Mouse (Mus musculus) kidney, adult 8-10 months (tissue): ENCODE results near the gene Tmem176a.
A peak's percentile ranks its signal among the peaks of the same experiment; 100 is the strongest.

Source experiments
- DNase-seq, 2 experiments: peaks; one replicate each; pipeline ENCODE4 v3.0.0; 2022

The Tmem176a gene

GRCm38 (mm10) chr6:48842111-48842842 is 1.6 kb downstream of the Tmem176a start:
- DNase-seq, result peak; percentile 49 to 83

- DNase-seq, result no peak
These were observed 4.4 kb downstream of the Tmem176a start for GRCm38 (mm10) chr6:48845086-48845485.

- peak; percentile 52 to 59 for DNase-seq
These were observed 11.2 kb downstream of the Tmem176a start for GRCm38 (mm10) chr6:48851820-48852491.

- no peak for DNase-seq
These were observed 13.4 kb downstream of the Tmem176a start for GRCm38 (mm10) chr6:48854155-48854554.

GRCm38 (mm10) chr6:48857613-48858302 is 17.0 kb downstream of the Tmem176a start:
- DNase-seq, result no peak

GRCm38 (mm10) chr6:48860130-48860815 is 19.6 kb downstream of the Tmem176a start:
- DNase-seq, result peak; percentile 85 to 90

- peak in 1 of 2 experiments; percentile 5 for DNase-seq
These were observed 20.1 kb downstream of the Tmem176a start for GRCm38 (mm10) chr6:48860851-48861250.

GRCm38 (mm10) chr6:48861616-48862280 is 21.0 kb downstream of the Tmem176a start:
- peak; percentile 31 to 54 for DNase-seq

GRCm38 (mm10) chr6:48862816-48863215 is 22.1 kb downstream of the Tmem176a start:
- peak in 1 of 2 experiments; percentile 9 for DNase-seq

- peak; percentile 15 to 68 for DNase-seq
These were observed 22.8 kb downstream of the Tmem176a start for GRCm38 (mm10) chr6:48863488-48863887.

GRCm38 (mm10) chr6:48864181-48864580 is 23.5 kb downstream of the Tmem176a start:
- peak in 1 of 2 experiments; percentile 2 for DNase-seq

GRCm38 (mm10) chr6:48864723-48865122 is 24.0 kb downstream of the Tmem176a start:
- DNase-seq, result peak; percentile 55 to 70

- peak; percentile 45 to 49 for DNase-seq
These were observed 24.5 kb downstream of the Tmem176a start for GRCm38 (mm10) chr6:48865152-48865745.

- DNase-seq, result peak; percentile 49 to 73
These were observed 25.7 kb downstream of the Tmem176a start for GRCm38 (mm10) chr6:48866355-48866950.

GRCm38 (mm10) chr6:48867158-48867557 is 26.4 kb downstream of the Tmem176a start:
- peak in 1 of 2 experiments; percentile 1 for DNase-seq

- no peak for DNase-seq
These were observed 29.1 kb downstream of the Tmem176a start for GRCm38 (mm10) chr6:48869774-48870173.

- no peak for DNase-seq
These were observed 31.9 kb downstream of the Tmem176a start, which contains the start of gene Aoc1 for GRCm38 (mm10) chr6:48872596-48872995. Aoc1 (plus strand) TSS chr6:48872896.

GRCm38 (mm10) chr6:48874576-48874975 is 33.9 kb downstream of the Tmem176a start:
- no peak for DNase-seq

GRCm38 (mm10) chr6:48875515-48875914 is 34.8 kb downstream of the Tmem176a start:
- peak in 1 of 2 experiments; percentile 51 for DNase-seq

GRCm38 (mm10) chr6:48876510-48877135 is 35.9 kb downstream of the Tmem176a start:
- peak in 1 of 2 experiments; percentile 20 for DNase-seq

- DNase-seq, result no peak
These were observed 53.5 kb downstream of the Tmem176a start for GRCm38 (mm10) chr6:48894203-48894602.
